Mouse (Mus musculus) embryonic facial prominence, embryonic 14.5 days (tissue): ENCODE measurements at regions not wholly inside any gene's neighbourhood (a gene's known extent, or its start where the extent isn't known, plus 50 kb on each side); places are given as distances from the start of the nearest gene placed in this dataset.

Experiments used
- ATAC-seq: fragments of 200-750 bp; cut with Nextera tagmentation; 2 replicates; pipeline ENCODE4 v1.8.0; 2017; ENCODE audit warnings: low read depth, moderate number of reproducible peaks, moderate TSS enrichment
- DNase-seq: peaks from one replicate; pipeline ENCODE4 v3.0.0-alpha.2; 2015; ENCODE audit warnings: low spot score
- H3K27ac ChIP-seq: fragments of 300-500 bp; sonication (generic); replicated peaks from 2 replicates; pipeline ENCODE4 v1.5.1; 2014; ENCODE audit warnings: low read depth, mild to moderate bottlenecking, low read length, moderate library complexity
- H3K27me3 ChIP-seq: fragments of 300-500 bp; sonication (generic); replicated peaks from 2 replicates; pipeline ENCODE4 v1.6.1; 2014; ENCODE audit warnings: low read length; ENCODE audit not compliant: control insufficient read depth, insufficient read depth
- H3K36me3 ChIP-seq: fragments of 300-500 bp; sonication (generic); 2 replicates; pipeline ENCODE4 v1.6.1; 2014; ENCODE audit warnings: low read length, mixed read lengths; ENCODE audit not compliant: control insufficient read depth, insufficient read depth
- H3K4me1 ChIP-seq: fragments of 300-500 bp; sonication (generic); 2 replicates; pipeline ENCODE4 v1.6.1; 2014; ENCODE audit warnings: antibody characterized with exemption, low read length; ENCODE audit not compliant: control insufficient read depth, insufficient read depth
- H3K4me2 ChIP-seq: fragments of 300-500 bp; sonication (generic); 2 replicates; pipeline ENCODE4 v1.6.1; 2014; ENCODE audit warnings: low read depth, mild to moderate bottlenecking, low read length, moderate library complexity, mixed read lengths
- H3K4me3 ChIP-seq: fragments of 300-500 bp; sonication (generic); 2 replicates; pipeline ENCODE4 v1.5.1; 2014; ENCODE audit warnings: low read depth, mild to moderate bottlenecking, low read length
- H3K9ac ChIP-seq: fragments of 300-500 bp; sonication (generic); 2 replicates; pipeline ENCODE4 v1.6.1; 2014; ENCODE audit warnings: low read depth, mild to moderate bottlenecking, low read length, moderate library complexity, mixed read lengths
- H3K9me3 ChIP-seq: fragments of 300-500 bp; sonication (generic); 2 replicates; pipeline ENCODE4 v1.6.1; 2016; ENCODE audit warnings: low read length; ENCODE audit not compliant: control insufficient read depth
- WGBS: fragments of 180-500 bp; shearing (Covaris S2); extraction: QIAGEN DNeasy Blood & Tissue Kit; methylation state at CpG from one replicate; pipeline ENCODE4 v1.1.7; 2014; 5-methylcytosine and 5-hydroxymethylcytosine counted together

GRCm38 (mm10) chr2:92737301-92737700, 137.8 kb downstream of the Chst1 start:
- ATAC-seq (no peak), DNase-seq (no peak)
- H3K27ac ChIP-seq, result no peak overlapping the region
- 93% methylated on average over 1 of the region's 1 CpGs for WGBS
- H3K4me1 ChIP-seq, result no peaks in the 10 kb centered on the region
- H3K9me3 ChIP-seq, result no peaks in the 10 kb centered on the region
- H3K4me3 ChIP-seq, result no peak overlapping the region
- no peaks in the 10 kb centered on the region for H3K36me3 ChIP-seq
- H3K9ac ChIP-seq, result no peak overlapping the region
- H3K4me2 ChIP-seq, result no peak overlapping the region
- no peaks in the 10 kb centered on the region for H3K27me3 ChIP-seq

- Histone ChIP-seq H3K4me1 (0 out of 2 replicates have a peak, but pooled peaks cover 4% of the 10 kb centered on the region), H3K4me2 (no peak overlapping the region), H3K9me3 (no peaks in the 10 kb centered on the region), H3K27me3 (no peaks in the 10 kb centered on the region), H3K9ac (no peak overlapping the region), H3K36me3 (no peaks in the 10 kb centered on the region), H3K27ac (no peak overlapping the region), H3K4me3 (no peak overlapping the region)
- 80% methylated on average over 4 of the region's 4 CpGs for WGBS
- no peak for ATAC-seq
- no peak for DNase-seq
Observed at GRCm38 (mm10) chr2:92739576-92739975, 140.1 kb downstream of the Chst1 start.

DNA sequence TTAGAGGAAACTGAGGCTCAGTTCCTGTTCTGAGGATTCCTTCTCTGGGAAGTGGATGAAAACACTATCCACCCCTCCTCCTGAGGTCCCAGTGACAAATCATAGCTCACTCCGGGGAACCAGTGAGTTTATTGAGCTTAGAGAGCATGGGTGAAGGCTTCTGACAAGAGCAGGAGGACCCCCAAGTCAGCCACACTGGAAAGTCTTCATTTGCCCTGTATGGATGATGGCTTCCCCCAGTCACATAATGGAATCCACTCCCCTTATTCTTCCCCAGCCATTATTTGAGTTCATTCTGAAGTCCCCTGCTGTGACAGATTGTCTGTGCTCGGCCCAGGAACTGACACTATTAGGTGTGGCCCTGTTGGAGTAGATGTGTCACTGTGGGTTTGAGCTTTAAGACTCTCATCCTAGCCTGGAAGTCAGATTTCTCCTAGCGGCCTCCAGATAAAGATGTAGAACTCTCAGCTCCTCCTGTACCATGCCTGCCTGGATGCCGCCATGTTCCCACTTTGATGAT, 141.3 kb downstream of the Chst1 start:
- Histone ChIP-seq H3K9me3 (no peaks in the 10 kb centered on the region), H3K4me1 (0 out of 2 replicates have a peak, but pooled peaks cover 4% of the 10 kb centered on the region), H3K4me2 (no peak overlapping the region), H3K9ac (no peak overlapping the region), H3K4me3 (no peak overlapping the region), H3K36me3 (no peaks in the 10 kb centered on the region), H3K27me3 (no peaks in the 10 kb centered on the region), H3K27ac (no peak overlapping the region)
- WGBS, result 84% methylated on average over 4 of the region's 4 CpGs
- no peak for DNase-seq
- ATAC-seq, result no peak

- H3K4me2 ChIP-seq, result no peak overlapping the region
- H3K27ac ChIP-seq, result 0 out of 2 replicates have a peak overlapping the region, but pooled peaks have one; percentile 1
- no peaks in the 10 kb centered on the region for H3K9me3 ChIP-seq
- H3K27me3 ChIP-seq, result no peaks in the 10 kb centered on the region
- 47% methylated on average over 5 of the region's 5 CpGs for WGBS
- no peaks in the 10 kb centered on the region for H3K36me3 ChIP-seq
- peak; percentile 64 for DNase-seq
- ATAC-seq, result peak; percentile 44; the same call in 1 of the 2 replicates
- H3K9ac ChIP-seq, result no peak overlapping the region
- H3K4me3 ChIP-seq, result no peak overlapping the region
- H3K4me1 ChIP-seq, result 0 out of 2 replicates have a peak, but pooled peaks cover 4% of the 10 kb centered on the region
Observed at GRCm38 (mm10) chr2:92742025-92742424, 142.5 kb downstream of the Chst1 start.

DNA sequence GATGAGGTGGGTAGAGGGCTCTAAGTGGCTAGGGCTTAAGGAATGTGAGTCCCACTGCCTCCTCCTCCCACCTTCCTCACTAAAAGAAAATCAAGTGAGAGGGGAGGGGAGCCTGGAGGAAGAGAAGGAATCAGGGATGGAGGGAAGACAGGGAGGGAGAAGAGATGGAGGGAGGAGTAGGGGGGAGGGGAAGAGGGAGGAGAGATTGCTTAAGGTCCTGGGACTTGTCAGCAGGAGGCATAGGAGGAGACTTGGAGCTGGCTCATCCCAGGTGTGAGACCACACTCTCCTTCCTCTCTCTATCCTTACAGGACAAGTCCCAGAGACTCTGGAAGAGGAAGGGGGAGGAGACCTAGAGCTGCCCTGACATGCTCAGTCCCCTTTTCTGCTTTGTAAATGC, 143.2 kb downstream of the Chst1 start:
- Histone ChIP-seq H3K9ac (no peak overlapping the region), H3K36me3 (no peaks in the 10 kb centered on the region), H3K4me2 (no peak overlapping the region), H3K4me3 (no peak overlapping the region), H3K4me1 (0 out of 2 replicates have a peak, but pooled peaks cover 4% of the 10 kb centered on the region), H3K27me3 (no peaks in the 10 kb centered on the region), H3K27ac (0 out of 2 replicates have a peak overlapping the region, but pooled peaks have one; percentile 1), H3K9me3 (no peaks in the 10 kb centered on the region)
- DNase-seq (no peak), ATAC-seq (0 out of 2 replicates have a peak, but pooled peaks have one; percentile 14)

GRCm38 (mm10) chr2:92743152-92743551, 143.6 kb downstream of the Chst1 start:
- Histone ChIP-seq H3K27me3 (no peaks in the 10 kb centered on the region), H3K4me2 (no peak overlapping the region), H3K9ac (no peak overlapping the region), H3K27ac (no peak overlapping the region), H3K4me1 (0 out of 2 replicates have a peak, but pooled peaks cover 4% of the 10 kb centered on the region), H3K9me3 (no peaks in the 10 kb centered on the region), H3K36me3 (no peaks in the 10 kb centered on the region), H3K4me3 (no peak overlapping the region)
- ATAC-seq, result no peak
- WGBS, result 43% methylated on average over 5 of the region's 5 CpGs
- DNase-seq, result no peak

- Histone ChIP-seq H3K36me3 (no peaks in the 10 kb centered on the region), H3K4me2 (no peak overlapping the region), H3K4me1 (0 out of 2 replicates have a peak, but pooled peaks cover 4% of the 10 kb centered on the region), H3K9ac (no peak overlapping the region), H3K4me3 (no peak overlapping the region), H3K27me3 (no peaks in the 10 kb centered on the region), H3K9me3 (no peaks in the 10 kb centered on the region), H3K27ac (no peak overlapping the region)
- DNase-seq, result peak; percentile 31
- peak; percentile 61; the same call in 1 of the 2 replicates for ATAC-seq
- WGBS, result 63% methylated on average over 5 of the region's 5 CpGs
Observed at GRCm38 (mm10) chr2:92743911-92744310, 144.4 kb downstream of the Chst1 start.

- no peak for ATAC-seq
- 61% methylated on average over 2 of the region's 2 CpGs for whole genome bisulfite sequencing
- Histone ChIP-seq H3K9me3 (no peaks in the 10 kb centered on the region), H3K36me3 (no peaks in the 10 kb centered on the region), H3K4me1 (0 out of 2 replicates have a peak, but pooled peaks cover 4% of the 10 kb centered on the region), H3K4me2 (no peak overlapping the region), H3K27ac (no peak overlapping the region), H3K27me3 (no peaks in the 10 kb centered on the region), H3K4me3 (no peak overlapping the region), H3K9ac (no peak overlapping the region)
- DNase-seq, result peak; percentile 34
Observed at GRCm38 (mm10) chr2:92747406-92747805, 147.9 kb downstream of the Chst1 start.

DNA sequence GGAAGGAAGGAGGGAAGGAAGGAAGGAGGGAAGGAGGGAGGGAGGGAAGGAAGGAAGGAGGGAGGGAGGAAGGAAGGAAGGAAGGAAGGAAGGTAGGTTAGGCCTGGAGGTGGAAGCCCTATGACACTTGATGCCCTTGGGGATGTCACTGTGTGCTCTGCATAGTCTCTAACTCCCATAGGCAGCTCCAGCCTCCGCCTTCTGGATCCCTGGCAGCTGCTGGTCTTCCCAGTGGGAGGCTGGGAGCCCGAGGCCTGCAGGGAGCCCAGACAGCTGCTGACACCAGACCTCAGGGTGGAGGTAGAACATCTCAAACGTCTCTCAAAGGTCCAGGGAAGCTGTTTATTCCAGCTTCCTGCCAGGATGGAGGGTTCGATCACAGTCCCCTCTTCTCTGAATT, 150.6 kb downstream of the Chst1 start:
- H3K36me3 ChIP-seq, result no peaks in the 10 kb centered on the region
- H3K4me3 ChIP-seq, result no peak overlapping the region
- 24% methylated on average over 2 of the region's 4 CpGs for WGBS
- no peaks in the 10 kb centered on the region for H3K27me3 ChIP-seq
- no peak overlapping the region for H3K4me2 ChIP-seq
- ATAC-seq, result no peak
- no peaks in the 10 kb centered on the region for H3K4me1 ChIP-seq
- DNase-seq, result no peak
- no peaks in the 10 kb centered on the region for H3K9me3 ChIP-seq
- no peak overlapping the region for H3K9ac ChIP-seq
- no peak overlapping the region for H3K27ac ChIP-seq
